Mouse (Mus musculus): ENCODE data around the gene Camta2.

Camta2 gene

DNA sequence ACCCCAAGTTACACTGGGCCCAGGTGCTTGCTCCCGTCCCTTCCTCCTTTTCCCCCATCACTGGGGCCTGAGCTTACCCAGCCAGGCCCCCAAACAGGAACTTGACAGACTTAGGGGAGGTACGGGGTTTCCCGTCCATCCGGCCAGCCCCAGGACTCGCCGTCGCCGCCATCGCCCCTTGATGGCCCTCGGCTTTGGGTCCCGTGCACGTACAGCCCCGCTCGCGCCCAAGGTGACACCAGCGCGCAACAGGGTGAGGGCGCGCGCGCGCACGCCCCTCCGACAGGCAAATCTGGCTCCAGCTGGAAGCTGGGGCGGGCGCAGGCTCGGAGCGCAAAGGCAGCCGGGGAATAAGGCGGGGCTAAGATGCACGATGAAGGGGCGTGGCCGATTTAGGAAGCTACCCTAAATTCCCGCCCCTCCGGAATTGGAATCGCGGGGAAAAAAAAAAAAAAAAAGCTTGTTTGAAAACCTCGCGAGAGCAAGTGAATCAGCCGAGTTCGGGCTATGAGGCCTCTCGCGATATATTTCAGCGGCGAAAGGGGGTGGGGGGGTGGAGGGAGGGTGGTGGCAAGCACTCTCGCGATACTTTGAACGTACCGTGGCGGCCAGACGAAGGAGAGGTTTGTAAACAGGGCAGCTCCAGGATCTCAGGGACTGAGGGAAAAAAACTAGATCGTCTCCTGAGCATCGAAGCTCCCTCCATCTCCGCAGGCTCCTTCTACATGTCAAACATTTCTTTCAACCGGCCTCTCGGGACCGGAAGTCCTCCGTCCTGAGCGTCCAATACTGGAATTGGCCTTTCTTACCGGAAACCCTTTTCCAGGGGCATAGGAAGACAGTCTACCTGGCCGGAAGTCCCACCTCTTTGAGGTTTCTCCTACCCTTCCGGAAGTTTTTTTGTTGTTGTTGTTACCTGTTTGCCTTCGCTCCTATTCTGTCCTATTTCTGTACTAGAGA is 40.9 kb downstream of the Camta2 start, which contains the start of the genes Rnf167 and Slc25a11:
TSS of gene Rnf167 (plus strand) at position 545 of the 960 bp plus-strand sequence.
TSS of gene Slc25a11 (minus strand) at position 789 of the 960 bp plus-strand sequence.
- DNase-seq (ENCODE audit: low spot score) = peak; percentile 98

DNA sequence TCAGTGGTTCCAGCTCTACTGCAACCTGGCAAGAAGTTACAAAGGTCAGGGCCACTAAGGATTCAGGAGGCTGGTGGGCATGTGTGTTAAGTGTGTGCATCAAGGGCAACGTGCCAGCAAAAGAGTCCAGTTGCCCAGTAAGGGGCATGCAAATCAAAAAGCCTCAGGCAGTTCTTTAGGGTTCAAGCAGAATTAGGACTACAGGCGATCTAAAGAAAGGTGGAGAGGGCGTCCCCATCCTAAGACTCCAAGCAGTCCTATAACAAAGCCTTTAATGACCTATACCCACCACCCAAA is 41.7 kb downstream of the Camta2 start:
- DNase-seq (ENCODE audit: low spot score) = no peak

- DNase-seq (ENCODE audit: low spot score) = no peak
Measured at GRCm38 (mm10) chr11:70645461-70646258, 42.2 kb downstream of the Camta2 start.

DNA sequence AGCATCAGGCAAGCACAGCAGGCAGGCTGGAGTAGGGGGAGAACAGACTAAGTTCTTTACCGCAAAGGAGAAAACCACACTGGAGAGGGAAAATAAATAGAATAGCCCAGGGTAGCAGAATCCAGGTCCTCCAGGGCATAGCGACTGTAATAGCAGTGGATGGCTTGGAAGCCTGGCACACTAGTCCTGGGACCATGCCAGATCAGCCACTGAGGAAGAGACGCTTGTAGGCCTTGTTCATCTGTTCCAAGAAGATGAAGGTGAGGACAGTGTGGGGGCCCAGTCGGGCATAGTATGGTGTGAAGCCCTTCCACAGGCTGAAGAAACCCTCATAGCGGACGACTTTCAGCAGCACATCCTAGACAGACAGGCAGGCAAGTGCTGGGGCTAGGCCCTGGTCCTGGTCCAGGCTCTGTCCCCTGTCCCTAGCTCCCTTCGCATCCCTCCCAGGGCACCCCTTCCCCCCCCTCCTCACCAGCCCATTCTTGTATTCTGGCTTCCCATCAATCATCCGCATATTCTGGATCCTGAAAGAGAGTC is 43.3 kb downstream of the Camta2 start:
- DNase-seq (ENCODE audit: low spot score) = no peak

GRCm38 (mm10) chr11:70643051-70643450 is 44.9 kb downstream of the Camta2 start:
- DNase-seq (ENCODE audit: low spot score) = no peak

- DNase-seq (ENCODE audit: low spot score) = no peak
Measured at GRCm38 (mm10) chr11:70641241-70641640, 46.7 kb downstream of the Camta2 start.

DNA sequence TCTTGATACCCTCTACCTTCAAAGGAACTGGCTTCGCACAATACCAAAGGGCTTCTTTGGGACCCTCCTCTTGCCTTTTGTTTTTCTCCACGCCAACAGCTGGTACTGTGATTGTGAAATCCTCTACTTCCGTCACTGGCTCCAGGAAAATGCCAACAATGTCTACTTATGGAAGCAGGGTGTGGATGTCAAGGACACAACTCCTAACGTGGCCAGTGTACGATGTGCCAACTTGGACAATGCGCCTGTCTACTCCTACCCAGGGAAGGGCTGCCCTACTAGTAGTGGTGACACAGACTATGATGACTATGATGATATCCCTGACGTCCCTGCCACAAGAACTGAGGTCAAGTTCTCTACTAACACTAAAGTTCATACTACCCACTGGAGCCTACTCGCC is 47.9 kb downstream of the Camta2 start:
- no peak for DNase-seq (ENCODE audit: low spot score)

- no peak for DNase-seq (ENCODE audit: low spot score)
Measured at GRCm38 (mm10) chr11:70638714-70639278, 49.1 kb downstream of the Camta2 start, which contains the start of gene Gp1ba. TSS of gene Gp1ba (plus strand) at chr11:70639122.

GRCm38 (mm10) chr11:70638293-70638692 is 49.6 kb downstream of the Camta2 start:
- DNase-seq (ENCODE audit: low spot score) = no peak

- no peak for DNase-seq (ENCODE audit: low spot score)
Measured at GRCm38 (mm10) chr11:70637764-70638163, 50.1 kb downstream of the Camta2 start.

- no peak for DNase-seq (ENCODE audit: low spot score)
Measured at GRCm38 (mm10) chr11:70635601-70636000, 52.3 kb downstream of the Camta2 start.

DNA sequence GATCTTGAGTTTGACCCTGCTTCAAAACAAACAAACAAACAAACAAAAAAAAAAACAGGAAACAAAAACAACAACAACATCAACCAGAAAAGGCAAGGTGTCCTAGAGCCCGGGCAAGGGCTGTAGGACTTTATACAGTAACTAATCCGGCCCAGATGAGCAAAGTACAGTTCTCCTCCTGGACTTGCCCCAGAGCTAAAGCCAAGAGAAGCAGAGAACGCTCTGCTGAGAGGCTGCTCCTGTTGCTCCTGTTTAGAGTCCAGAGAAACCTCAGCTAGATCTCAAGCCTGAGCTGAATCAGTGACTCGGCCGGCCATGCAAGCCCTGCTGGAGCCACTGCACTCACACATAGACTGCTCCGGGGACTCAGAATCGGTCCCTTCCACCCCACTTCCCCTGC is 57.8 kb downstream of the Camta2 start:
- no peak for DNase-seq (ENCODE audit: low spot score)

DNA sequence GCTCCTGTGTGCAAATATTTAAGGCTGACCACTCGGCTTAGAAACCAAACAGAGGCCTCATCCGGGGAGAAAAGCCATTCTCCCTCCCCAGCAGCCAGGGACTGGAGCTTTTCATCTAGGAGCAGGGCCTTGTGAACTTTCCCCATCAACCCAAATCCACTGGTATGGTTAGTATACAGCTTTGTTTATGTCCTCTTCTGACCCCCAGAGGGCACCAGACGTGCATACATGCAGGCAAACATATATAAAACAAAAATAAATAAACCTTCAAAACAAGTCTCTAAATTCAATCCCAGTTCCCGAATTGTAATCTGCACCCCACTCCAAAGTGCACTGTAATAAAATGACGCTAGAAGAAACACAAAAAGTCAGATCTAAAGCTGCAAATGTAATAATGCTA is 58.3 kb downstream of the Camta2 start:
- no peak for DNase-seq (ENCODE audit: low spot score)

DNA sequence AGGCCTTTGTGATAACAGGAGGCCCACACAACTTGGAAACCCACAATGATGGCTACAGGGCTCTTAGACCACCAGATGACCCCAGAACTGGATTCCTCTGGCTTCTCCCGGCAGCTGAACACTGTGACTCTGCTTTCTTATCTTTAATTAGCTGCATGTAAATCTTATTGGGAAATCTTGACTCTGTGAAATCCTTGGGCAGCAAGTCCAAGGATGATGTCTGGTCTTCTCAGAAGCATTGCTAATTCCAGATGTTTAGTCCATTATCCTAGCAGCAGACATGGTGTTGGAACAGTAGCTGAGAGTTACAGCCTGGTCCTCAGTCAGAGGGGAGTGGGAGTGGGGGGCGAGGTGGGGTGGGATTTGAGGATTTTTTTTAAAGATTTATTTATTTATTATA is 59.5 kb downstream of the Camta2 start:
- no peak for DNase-seq (ENCODE audit: low spot score)

- DNase-seq (ENCODE audit: low spot score) = no peak
Measured at GRCm38 (mm10) chr11:70626877-70627276, 61.0 kb downstream of the Camta2 start.

GRCm38 (mm10) chr11:70625473-70625872 is 62.4 kb downstream of the Camta2 start:
- DNase-seq (ENCODE audit: low spot score) = no peak

GRCm38 (mm10) chr11:70623053-70623742 is 64.7 kb downstream of the Camta2 start:
- DNase-seq (ENCODE audit: low spot score) = no peak

GRCm38 (mm10) chr11:70621972-70622814 is 65.7 kb downstream of the Camta2 start:
- no peak for DNase-seq (ENCODE audit: low spot score)

Measured in lung, postnatal 25 days (tissue).